Mouse (Mus musculus): ENCODE data around the gene Gpr39.

- TF ChIP-seq EP300 (IDR thresholded peaks at IDR 0.05; ENCODE audit: low read depth) (no peak), CTCF (IDR thresholded peaks at IDR 0.05; ENCODE audit: low read depth) (no peak)
Measured at GRCm38 (mm10) chr1:125662058-125662457, 14.7 kb upstream of the Gpr39 start.
